ENCODE assay signal across 8 mouse cellular contexts in the genomic region with DNA sequence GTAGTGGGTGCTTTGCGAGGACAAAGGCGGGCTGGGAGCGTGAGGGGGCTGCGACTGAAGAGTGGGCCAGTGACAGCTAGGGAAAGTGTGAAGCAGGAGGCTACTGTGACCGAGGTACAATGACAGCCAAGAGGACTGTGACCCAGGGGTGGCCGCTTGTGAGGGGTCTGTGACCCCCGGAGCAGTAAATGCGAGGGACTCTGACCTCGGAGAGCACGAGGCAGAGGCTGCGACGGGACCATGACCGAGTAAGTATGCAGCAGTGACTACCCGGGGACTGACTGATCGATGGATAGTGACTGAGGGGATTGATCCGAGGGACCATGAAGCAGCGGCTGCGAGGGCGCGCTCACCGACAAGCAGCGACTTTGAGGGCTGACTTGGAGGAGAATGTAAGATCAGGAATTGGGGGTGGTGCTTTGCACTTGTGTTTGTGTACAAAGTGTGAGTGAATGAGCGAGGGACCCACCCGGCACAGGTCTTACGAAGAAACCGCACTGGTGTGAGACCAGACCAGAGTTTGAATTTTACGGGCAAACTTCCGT. TPM values are rescaled to one million over a fixed set of nuclear protein-coding genes. Genes with fewer than 3 reads are reported as not detected.
DNase-seq lines count a peak whose midpoint lies in the region; ATAC-seq and TF ChIP-seq lines count a peak whose summit lies in the region.

No protein-coding gene starts in this region.

- TF ChIP-seq CTCF in bone marrow macrophage, adult 2 months (IDR thresholded peaks at IDR 0.05; ENCODE audit: low read depth, low read length), result no peak

- 0 out of 2 replicates have a peak, but pooled peaks have one; percentile 2 for ATAC-seq in granulocyte monocyte progenitor cell, adult 5-6 weeks (replicated peaks; ENCODE audit: poor library complexity, severe bottlenecking)
- peak; percentile 70 for ATAC-seq in liver, embryonic 15.5 days (ENCODE audit: insufficient read depth)
- ATAC-seq in neural tube, embryonic 13.5 days (ENCODE audit: low read depth), result peak; percentile 34

- peak overlapping the region; percentile 78 for H3K4me2 ChIP-seq in liver, embryonic 15.5 days
- H3K4me2 ChIP-seq in neural tube, embryonic 13.5 days, result peak overlapping the region; percentile 71

- H3K9me3 ChIP-seq in liver, embryonic 15.5 days (replicated peaks), result no peaks in the 10 kb centered on the region
- H3K9me3 ChIP-seq in neural tube, embryonic 13.5 days, result no peaks in the 10 kb centered on the region

- WGBS in liver, embryonic 15.5 days (ENCODE audit: insufficient replicate concordance), result 2% methylated on average over 28 of the region's 28 CpGs
- WGBS in neural tube, embryonic 13.5 days, result 2% methylated on average over 28 of the region's 28 CpGs

- H3K36me3 ChIP-seq in liver, embryonic 15.5 days (replicated peaks), result peaks cover 7% of the 10 kb centered on the region; the same call in 1 of the 2 replicates
- H3K36me3 ChIP-seq in neural tube, embryonic 13.5 days, result no peaks in the 10 kb centered on the region

- peak overlapping the region; percentile 71 for H3K4me3 ChIP-seq in bone marrow macrophage, adult 2 months (ENCODE audit: insufficient read depth, low read length)
- H3K4me3 ChIP-seq in liver, embryonic 15.5 days (replicated peaks), result peak overlapping the region; percentile 94
- peak overlapping the region; percentile 92 for H3K4me3 ChIP-seq in neural tube, embryonic 13.5 days

- H3K9ac ChIP-seq in liver, embryonic 15.5 days, result peak overlapping the region; percentile 99
- peak overlapping the region; percentile 95 for H3K9ac ChIP-seq in neural tube, embryonic 13.5 days

- peak overlapping the region; percentile 42 for H3K27ac ChIP-seq in bone marrow macrophage, adult 2 months (ENCODE audit: insufficient read depth, low read depth, low read length)
- peak overlapping the region; percentile 95 for H3K27ac ChIP-seq in liver, embryonic 15.5 days (replicated peaks)
- H3K27ac ChIP-seq in neural tube, embryonic 13.5 days (replicated peaks), result peak overlapping the region; percentile 95

- no peaks in the 10 kb centered on the region for H3K27me3 ChIP-seq in liver, embryonic 15.5 days
- no peaks in the 10 kb centered on the region for H3K27me3 ChIP-seq in neural tube, embryonic 13.5 days

- peaks cover 28% of the 10 kb centered on the region for H3K4me1 ChIP-seq in bone marrow macrophage, adult 2 months (ENCODE audit: control insufficient read depth, insufficient read depth, low read length)
- peaks cover 45% of the 10 kb centered on the region for H3K4me1 ChIP-seq in liver, embryonic 15.5 days (replicated peaks)
- peaks cover 18% of the 10 kb centered on the region for H3K4me1 ChIP-seq in neural tube, embryonic 13.5 days (replicated peaks)

- TF ChIP-seq POLR2A in bone marrow macrophage, adult 2 months (IDR thresholded peaks at IDR 0.05; ENCODE audit: borderline replicate concordance, low read depth, low read length), result no peak

- DNase-seq in lung, adult 18-20 months, result peak; percentile 39 to 43
- no peak for DNase-seq in lung, postnatal 4 days
- DNase-seq in layer of hippocampus, adult 9-10 months (ENCODE audit: low spot score), result no peak
- no peak for DNase-seq in layer of hippocampus, adult 8-10 months (ENCODE audit: low spot score in 2 of 2)

RNA-seq across cellular contexts. Expression of a gene that starts 0.4 kb away (rescaled TPM):
- 95.8 and 100 TPM in 2 replicates for polyA plus RNA-seq in bone marrow macrophage, adult 2 months (2012; ENCODE audit: insufficient read depth, insufficient read length, missing spikeins)
- 53.2 and 65.3 TPM in 2 replicates for total RNA-seq in granulocyte monocyte progenitor cell, adult 5-6 weeks (2014; fragmentation: Nextera tagmentation)
- 79.3 and 90.5 TPM in 2 replicates for total RNA-seq in granulocyte monocyte progenitor cell, adult 5-6 weeks (2017)
- polyA plus RNA-seq in liver, embryonic 15.5 days (2015; fragmentation: Nextera tagmentation; extraction: Ambion mirVana), result 38.3 and 39.5 TPM in 2 replicates
- 42.1 and 49.7 TPM in 2 replicates for polyA plus RNA-seq in neural tube, embryonic 13.5 days (2015; fragmentation: Nextera tagmentation; extraction: Ambion mirVana)
- total RNA-seq in layer of hippocampus, adult 8-10 months (2022), result 10 to 100 TPM; 33.8 to 40.1 (median 35.6) TPM

RNA-seq across cellular contexts. Expression of a gene that starts 11.6 kb away (rescaled TPM):
- polyA plus RNA-seq in bone marrow macrophage, adult 2 months (2012; ENCODE audit: insufficient read depth, insufficient read length, missing spikeins), result 43.8 and 47.9 TPM in 2 replicates
- 41.4 and 54.7 TPM in 2 replicates for total RNA-seq in granulocyte monocyte progenitor cell, adult 5-6 weeks (2014; fragmentation: Nextera tagmentation)
- total RNA-seq in granulocyte monocyte progenitor cell, adult 5-6 weeks (2017), result 31.5 and 49.4 TPM in 2 replicates
- 4.6 and 5.0 TPM in 2 replicates for polyA plus RNA-seq in liver, embryonic 15.5 days (2015; fragmentation: Nextera tagmentation; extraction: Ambion mirVana)
- 33.2 and 40.3 TPM in 2 replicates for polyA plus RNA-seq in neural tube, embryonic 13.5 days (2015; fragmentation: Nextera tagmentation; extraction: Ambion mirVana)
- total RNA-seq in layer of hippocampus, adult 8-10 months (2022), result 10 to 100 TPM; 12.5 to 17.4 (median 16.3) TPM

RNA-seq across cellular contexts. Expression of a gene that starts 30.8 kb away (rescaled TPM):
- polyA plus RNA-seq in bone marrow macrophage, adult 2 months (2012; ENCODE audit: insufficient read depth, insufficient read length, missing spikeins), result 3.0 and 4.4 TPM in 2 replicates
- not detected in 2 replicates for total RNA-seq in granulocyte monocyte progenitor cell, adult 5-6 weeks (2014; fragmentation: Nextera tagmentation)
- not detected in 2 replicates for total RNA-seq in granulocyte monocyte progenitor cell, adult 5-6 weeks (2017)
- not detected in 2 replicates for polyA plus RNA-seq in liver, embryonic 15.5 days (2015; fragmentation: Nextera tagmentation; extraction: Ambion mirVana)
- not detected in 2 replicates for polyA plus RNA-seq in neural tube, embryonic 13.5 days (2015; fragmentation: Nextera tagmentation; extraction: Ambion mirVana)
- not detected for total RNA-seq in layer of hippocampus, adult 8-10 months (2022)

RNA-seq across cellular contexts. Expression of a gene that starts 56.6 kb away (rescaled TPM):
- polyA plus RNA-seq in bone marrow macrophage, adult 2 months (2012; ENCODE audit: insufficient read depth, insufficient read length, missing spikeins), result not detected in 2 replicates
- total RNA-seq in granulocyte monocyte progenitor cell, adult 5-6 weeks (2014; fragmentation: Nextera tagmentation), result not detected in 2 replicates
- total RNA-seq in granulocyte monocyte progenitor cell, adult 5-6 weeks (2017), result 0.05 and 0.30 TPM in 2 replicates
- polyA plus RNA-seq in liver, embryonic 15.5 days (2015; fragmentation: Nextera tagmentation; extraction: Ambion mirVana), result 0.37 and 0.56 TPM in 2 replicates
- polyA plus RNA-seq in neural tube, embryonic 13.5 days (2015; fragmentation: Nextera tagmentation; extraction: Ambion mirVana), result 0.17 TPM in 1 of 2 replicates, not detected in the other
- total RNA-seq in layer of hippocampus, adult 8-10 months (2022), result not detected

Comparison
In these comparisons a context has a peak if more than half of its experiments do, and no peak if none do; other contexts are left out.
1. DNase-seq: peak in lung, adult 18-20 months (2 of 2); none in lung, postnatal 4 days (0 of 2), layer of hippocampus, adult 9-10 months (single experiment) and layer of hippocampus, adult 8-10 months (0 of 2).
2. H3K27ac ChIP-seq: peak in every context shown above with its lines; median percentile 95 in liver, embryonic 15.5 days; 95 in neural tube, embryonic 13.5 days; 42 in bone marrow macrophage, adult 2 months.
3. ATAC-seq: peak in every context shown above with its lines; median percentile 70 in liver, embryonic 15.5 days; 34 in neural tube, embryonic 13.5 days; 2 in granulocyte monocyte progenitor cell, adult 5-6 weeks.
4. Peak in every context shown above with its lines, with median percentiles within 50 percentile points of each other: H3K4me3 ChIP-seq.